Mouse (Mus musculus): Measurements from ENCODE around the gene Plekha4. TPM values are rescaled to one million over a fixed set of nuclear protein-coding genes. Genes with fewer than 3 reads are reported as not detected.

Plekha4 gene
- polyA plus RNA-seq, 1 experiment from 2014 or later = 0.80 TPM

- no peak overlapping the region for H3K4me2 ChIP-seq (ENCODE audit: low read depth, low read length, severe bottlenecking)
- H3K36me3 ChIP-seq (ENCODE audit: control insufficient read depth, insufficient read depth, low read length) = no peaks in the 10 kb centered on the region
- no peaks in the 10 kb centered on the region for H3K9me3 ChIP-seq (ENCODE audit: control insufficient read depth, low read length)
- H3K9ac ChIP-seq (ENCODE audit: low read length) = no peak overlapping the region
- no peak overlapping the region for H3K4me3 ChIP-seq (ENCODE audit: low read depth, low read length)
- no peak overlapping the region for H3K27ac ChIP-seq (ENCODE audit: low read depth, low read length)
- WGBS = 82% methylated on average over 4 of the region's 4 CpGs
- ATAC-seq (replicated peaks; ENCODE audit: low FRiP score) (no peak), DNase-seq (ENCODE audit: low spot score) (no peak)
- no peaks in the 10 kb centered on the region for H3K27me3 ChIP-seq (ENCODE audit: control insufficient read depth, insufficient read depth, low read length)
- no peaks in the 10 kb centered on the region for H3K4me1 ChIP-seq (replicated peaks; ENCODE audit: control insufficient read depth, insufficient read depth, low read length)
These were observed 69.0 kb downstream of the Plekha4 start for GRCm38 (mm10) chr7:45595176-45595575.

DNA sequence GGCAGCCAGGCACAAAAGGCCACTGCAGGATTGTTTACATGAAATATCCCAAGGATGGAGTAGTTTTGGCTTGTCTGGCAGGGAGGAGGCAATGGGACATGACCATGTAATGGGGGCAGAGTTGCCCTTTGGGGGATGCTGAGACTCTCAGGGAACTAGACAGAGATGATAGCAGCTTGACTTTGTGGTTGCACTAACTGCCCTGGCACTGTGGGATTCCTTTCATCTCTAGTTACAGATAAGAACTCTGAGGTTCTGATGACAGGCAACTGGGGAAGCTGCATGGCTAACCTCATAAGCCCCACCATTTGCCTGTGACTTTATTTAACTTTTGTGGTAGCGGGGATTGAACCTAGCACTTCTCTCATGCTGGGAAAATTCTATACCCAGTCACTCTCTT, 70.0 kb downstream of the Plekha4 start:
- H3K9me3 ChIP-seq (ENCODE audit: control insufficient read depth, low read length) = no peaks in the 10 kb centered on the region
- WGBS = 82% methylated on average over 1 of the region's 1 CpGs
- no peak overlapping the region for H3K4me2 ChIP-seq (ENCODE audit: low read depth, low read length, severe bottlenecking)
- H3K27me3 ChIP-seq (ENCODE audit: control insufficient read depth, insufficient read depth, low read length) = no peaks in the 10 kb centered on the region
- no peaks in the 10 kb centered on the region for H3K36me3 ChIP-seq (ENCODE audit: control insufficient read depth, insufficient read depth, low read length)
- DNase-seq (ENCODE audit: low spot score) (no peak), ATAC-seq (replicated peaks; ENCODE audit: low FRiP score) (no peak)
- no peak overlapping the region for H3K4me3 ChIP-seq (ENCODE audit: low read depth, low read length)
- no peaks in the 10 kb centered on the region for H3K4me1 ChIP-seq (replicated peaks; ENCODE audit: control insufficient read depth, insufficient read depth, low read length)
- no peak overlapping the region for H3K9ac ChIP-seq (ENCODE audit: low read length)
- no peak overlapping the region for H3K27ac ChIP-seq (ENCODE audit: low read depth, low read length)

DNA sequence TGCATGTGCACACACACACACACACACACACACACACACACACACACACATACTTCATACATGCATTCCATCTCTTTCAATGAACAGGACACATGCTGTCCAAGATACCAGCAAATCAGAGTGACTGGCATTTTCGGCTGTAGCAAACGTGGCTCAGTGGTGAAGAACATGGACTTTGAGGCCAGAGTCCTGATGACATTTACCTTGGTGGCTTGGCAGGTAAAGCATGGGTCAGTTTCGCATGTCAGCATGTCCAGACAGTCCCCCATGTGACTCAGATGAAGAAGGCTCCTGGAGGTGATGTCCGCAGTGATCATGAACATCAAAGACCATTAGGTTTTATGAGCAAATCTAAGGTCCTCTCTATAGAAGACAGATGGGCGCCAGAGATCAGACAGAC, 70.9 kb downstream of the Plekha4 start:
- no peaks in the 10 kb centered on the region for H3K36me3 ChIP-seq (ENCODE audit: control insufficient read depth, insufficient read depth, low read length)
- H3K4me1 ChIP-seq (replicated peaks; ENCODE audit: control insufficient read depth, insufficient read depth, low read length) = no peaks in the 10 kb centered on the region
- no peak for ATAC-seq (replicated peaks; ENCODE audit: low FRiP score)
- no peak overlapping the region for H3K9ac ChIP-seq (ENCODE audit: low read length)
- no peak overlapping the region for H3K4me3 ChIP-seq (ENCODE audit: low read depth, low read length)
- WGBS = 90% methylated on average over 5 of the region's 5 CpGs
- no peaks in the 10 kb centered on the region for H3K27me3 ChIP-seq (ENCODE audit: control insufficient read depth, insufficient read depth, low read length)
- H3K9me3 ChIP-seq (ENCODE audit: control insufficient read depth, low read length) = no peaks in the 10 kb centered on the region
- no peak for DNase-seq (ENCODE audit: low spot score)
- H3K4me2 ChIP-seq (ENCODE audit: low read depth, low read length, severe bottlenecking) = no peak overlapping the region
- no peak overlapping the region for H3K27ac ChIP-seq (ENCODE audit: low read depth, low read length)

GRCm38 (mm10) chr7:45597527-45597926, 71.4 kb downstream of the Plekha4 start:
- ATAC-seq (replicated peaks; ENCODE audit: low FRiP score) (no peak), DNase-seq (ENCODE audit: low spot score) (no peak)
- H3K4me1 ChIP-seq (replicated peaks; ENCODE audit: control insufficient read depth, insufficient read depth, low read length) = no peaks in the 10 kb centered on the region
- H3K9ac ChIP-seq (ENCODE audit: low read length) = no peak overlapping the region
- no peaks in the 10 kb centered on the region for H3K9me3 ChIP-seq (ENCODE audit: control insufficient read depth, low read length)
- 92% methylated on average over 6 of the region's 6 CpGs for WGBS
- no peaks in the 10 kb centered on the region for H3K36me3 ChIP-seq (ENCODE audit: control insufficient read depth, insufficient read depth, low read length)
- no peak overlapping the region for H3K4me2 ChIP-seq (ENCODE audit: low read depth, low read length, severe bottlenecking)
- H3K27me3 ChIP-seq (ENCODE audit: control insufficient read depth, insufficient read depth, low read length) = no peaks in the 10 kb centered on the region
- H3K27ac ChIP-seq (ENCODE audit: low read depth, low read length) = no peak overlapping the region
- no peak overlapping the region for H3K4me3 ChIP-seq (ENCODE audit: low read depth, low read length)

DNA sequence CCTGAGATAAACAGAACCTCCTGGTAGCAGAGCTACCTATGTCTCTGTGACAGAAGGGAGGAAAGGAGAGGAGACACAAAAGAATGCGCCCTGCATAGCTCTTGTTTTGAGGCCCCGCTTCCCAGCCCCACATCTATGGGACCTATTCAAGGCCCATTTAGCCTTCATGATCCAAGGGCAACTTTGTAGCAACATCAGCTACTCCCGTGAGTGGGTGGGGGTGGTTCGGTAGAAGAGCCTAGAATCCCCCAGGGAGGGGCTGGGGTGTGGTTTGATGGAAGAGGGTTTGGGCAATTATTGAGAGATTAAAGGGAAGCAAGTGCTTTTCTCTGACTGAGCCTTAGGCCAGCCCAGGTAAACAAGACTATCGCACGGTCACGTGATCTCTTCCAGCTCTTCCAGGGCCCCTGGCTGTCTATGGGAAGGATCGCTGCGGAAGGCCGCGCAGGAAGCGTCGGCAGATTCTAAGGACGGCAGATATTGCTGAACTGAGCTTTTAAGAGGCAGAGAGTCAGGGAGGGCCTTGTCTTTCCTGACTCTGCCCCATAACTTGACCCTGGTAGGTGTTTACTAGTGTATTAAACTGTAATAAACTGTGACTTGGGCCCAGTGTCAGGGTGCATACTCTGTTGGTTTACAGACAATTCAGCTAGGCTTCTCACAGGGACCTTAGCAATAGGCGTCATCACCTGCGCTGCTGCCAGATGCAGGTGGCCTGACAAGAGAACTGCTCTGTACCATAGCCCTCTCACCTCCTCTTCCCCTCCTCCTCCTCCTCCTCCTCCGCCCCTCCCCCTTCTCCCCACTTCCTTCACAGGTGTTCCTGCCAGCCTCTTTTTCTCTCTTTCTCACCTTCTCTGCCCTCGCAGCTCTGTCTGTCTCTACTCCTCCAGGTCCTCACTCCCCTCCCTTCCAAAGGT, 73.1 kb downstream of the Plekha4 start:
- Histone ChIP-seq H3K4me1 (replicated peaks; ENCODE audit: control insufficient read depth, insufficient read depth, low read length) (no peaks in the 10 kb centered on the region), H3K27me3 (ENCODE audit: control insufficient read depth, insufficient read depth, low read length) (no peaks in the 10 kb centered on the region), H3K4me2 (ENCODE audit: low read depth, low read length, severe bottlenecking) (no peak overlapping the region), H3K4me3 (ENCODE audit: low read depth, low read length) (no peak overlapping the region), H3K27ac (ENCODE audit: low read depth, low read length) (no peak overlapping the region), H3K36me3 (ENCODE audit: control insufficient read depth, insufficient read depth, low read length) (no peaks in the 10 kb centered on the region), H3K9ac (ENCODE audit: low read length) (no peak overlapping the region), H3K9me3 (ENCODE audit: control insufficient read depth, low read length) (no peaks in the 10 kb centered on the region)
- no peak for DNase-seq (ENCODE audit: low spot score)
- ATAC-seq (replicated peaks; ENCODE audit: low FRiP score) = no peak
- WGBS = 51% methylated on average over 18 of the region's 18 CpGs

Other genes with a start within 250 kb of the Plekha4 start
- gene Slc6a21, start 248.8 kb upstream of the Plekha4 start, polyA plus RNA-seq (2014; fragmentation: Nextera tagmentation; extraction: Ambion mirVana) = not detected in 2 replicates
- 5.6 and 6.8 TPM in 2 replicates for gene Trpm4, start 192.6 kb upstream of the Plekha4 start, polyA plus RNA-seq (2014; fragmentation: Nextera tagmentation; extraction: Ambion mirVana)
- not detected in 2 replicates for gene Hrc, start 191.0 kb upstream of the Plekha4 start, polyA plus RNA-seq (2014; fragmentation: Nextera tagmentation; extraction: Ambion mirVana)
- 11.6 and 13.0 TPM in 2 replicates for gene Ppfia3, start 159.3 kb upstream of the Plekha4 start, polyA plus RNA-seq (2014; fragmentation: Nextera tagmentation; extraction: Ambion mirVana)
- 0.48 and 1.5 TPM in 2 replicates for gene Lin7b, start 155.7 kb upstream of the Plekha4 start, polyA plus RNA-seq (2014; fragmentation: Nextera tagmentation; extraction: Ambion mirVana)
- 79.8 and 87.9 TPM in 2 replicates for gene Snrnp70, start 130.6 kb upstream of the Plekha4 start, polyA plus RNA-seq (2014; fragmentation: Nextera tagmentation; extraction: Ambion mirVana)
- not detected in 2 replicates for gene Kcna7, start 120.7 kb upstream of the Plekha4 start, polyA plus RNA-seq (2014; fragmentation: Nextera tagmentation; extraction: Ambion mirVana)
- gene Ntf5, start 112.6 kb upstream of the Plekha4 start, polyA plus RNA-seq (2014; fragmentation: Nextera tagmentation; extraction: Ambion mirVana) = 0.33 and 0.67 TPM in 2 replicates
- not detected in 2 replicates for gene Lhb, start 105.5 kb upstream of the Plekha4 start, polyA plus RNA-seq (2014; fragmentation: Nextera tagmentation; extraction: Ambion mirVana)
- 37.0 and 37.6 TPM in 2 replicates for gene Gys1, start 91.5 kb upstream of the Plekha4 start, polyA plus RNA-seq (2014; fragmentation: Nextera tagmentation; extraction: Ambion mirVana)
- 175 and 183 TPM in 2 replicates for gene Ruvbl2, start 88.2 kb upstream of the Plekha4 start, polyA plus RNA-seq (2014; fragmentation: Nextera tagmentation; extraction: Ambion mirVana)
- gene Ftl1, start 66.4 kb upstream of the Plekha4 start, polyA plus RNA-seq (2014; fragmentation: Nextera tagmentation; extraction: Ambion mirVana) = 4,947 and 5,145 TPM in 2 replicates
- 192 and 202 TPM in 2 replicates for gene Bax, start 59.4 kb upstream of the Plekha4 start, polyA plus RNA-seq (2014; fragmentation: Nextera tagmentation; extraction: Ambion mirVana)
- gene Tulp2, start 44.5 kb upstream of the Plekha4 start, polyA plus RNA-seq (2014; fragmentation: Nextera tagmentation; extraction: Ambion mirVana) = 0.13 and 0.29 TPM in 2 replicates
- gene Gm45808, start 39.5 kb upstream of the Plekha4 start, polyA plus RNA-seq (2014; fragmentation: Nextera tagmentation; extraction: Ambion mirVana) = not detected in 2 replicates
- 4.3 and 4.6 TPM in 2 replicates for gene Dhdh, start 37.5 kb upstream of the Plekha4 start, polyA plus RNA-seq (2014; fragmentation: Nextera tagmentation; extraction: Ambion mirVana)
- 90.4 and 109 TPM in 2 replicates for gene Nucb1, start 15.9 kb upstream of the Plekha4 start, polyA plus RNA-seq (2014; fragmentation: Nextera tagmentation; extraction: Ambion mirVana)
- 17.4 and 17.8 TPM in 2 replicates for gene Ppp1r15a, start 62 bp upstream of the Plekha4 start, polyA plus RNA-seq (2014; fragmentation: Nextera tagmentation; extraction: Ambion mirVana)
- 0.25 and 1.2 TPM in 2 replicates for gene Hsd17b14, start 28.6 kb downstream of the Plekha4 start, polyA plus RNA-seq (2014; fragmentation: Nextera tagmentation; extraction: Ambion mirVana)
- 24.8 and 25.7 TPM in 2 replicates for gene Bcat2, start 43.8 kb downstream of the Plekha4 start, polyA plus RNA-seq (2014; fragmentation: Nextera tagmentation; extraction: Ambion mirVana)
- not detected in 2 replicates for gene Fgf21, start 89.2 kb downstream of the Plekha4 start, polyA plus RNA-seq (2014; fragmentation: Nextera tagmentation; extraction: Ambion mirVana)
- not detected in 2 replicates for gene Fut1, start 91.0 kb downstream of the Plekha4 start, polyA plus RNA-seq (2014; fragmentation: Nextera tagmentation; extraction: Ambion mirVana)
- not detected in 2 replicates for gene Izumo1, start 95.5 kb downstream of the Plekha4 start, polyA plus RNA-seq (2014; fragmentation: Nextera tagmentation; extraction: Ambion mirVana)
- gene Rasip1, start 101.2 kb downstream of the Plekha4 start, polyA plus RNA-seq (2014; fragmentation: Nextera tagmentation; extraction: Ambion mirVana) = 6.5 and 7.3 TPM in 2 replicates
- gene Mamstr, start 113.6 kb downstream of the Plekha4 start, polyA plus RNA-seq (2014; fragmentation: Nextera tagmentation; extraction: Ambion mirVana) = 1.7 and 3.3 TPM in 2 replicates
- gene Fut2, start 140.1 kb downstream of the Plekha4 start, polyA plus RNA-seq (2014; fragmentation: Nextera tagmentation; extraction: Ambion mirVana) = 0.15 TPM in 1 of 2 replicates, not detected in the other
- gene Ntn5, start 157.7 kb downstream of the Plekha4 start, polyA plus RNA-seq (2014; fragmentation: Nextera tagmentation; extraction: Ambion mirVana) = 0.41 TPM in 1 of 2 replicates, not detected in the other
- gene Sec1, start 168.1 kb downstream of the Plekha4 start, polyA plus RNA-seq (2014; fragmentation: Nextera tagmentation; extraction: Ambion mirVana) = 0.39 and 0.52 TPM in 2 replicates
- 3.6 and 4.1 TPM in 2 replicates for gene Car11, start 173.5 kb downstream of the Plekha4 start, polyA plus RNA-seq (2014; fragmentation: Nextera tagmentation; extraction: Ambion mirVana)
- gene Dbp, start 178.8 kb downstream of the Plekha4 start, polyA plus RNA-seq (2014; fragmentation: Nextera tagmentation; extraction: Ambion mirVana) = 2.9 and 3.3 TPM in 2 replicates
- 936 and 958 TPM in 2 replicates for gene Rpl18, start 189.1 kb downstream of the Plekha4 start, polyA plus RNA-seq (2014; fragmentation: Nextera tagmentation; extraction: Ambion mirVana)
- gene Sphk2, start 191.7 kb downstream of the Plekha4 start, polyA plus RNA-seq (2014; fragmentation: Nextera tagmentation; extraction: Ambion mirVana) = 27.0 and 27.9 TPM in 2 replicates
- gene Fam83e, start 194.9 kb downstream of the Plekha4 start, polyA plus RNA-seq (2014; fragmentation: Nextera tagmentation; extraction: Ambion mirVana) = 0.80 and 1.2 TPM in 2 replicates
- gene Spaca4, start 199.5 kb downstream of the Plekha4 start, polyA plus RNA-seq (2014; fragmentation: Nextera tagmentation; extraction: Ambion mirVana) = not detected in 2 replicates